Mouse (Mus musculus): Measurements from ENCODE around the gene Krt25. TPM values are rescaled to one million over a fixed set of nuclear protein-coding genes. Genes with fewer than 3 reads are reported as not detected.

The Krt25 gene
- polyA plus RNA-seq, 1 experiment from 2014 or later, result 0.13 TPM

GRCm38 (mm10) chr11:99272721-99273120, 50.0 kb downstream of the Krt25 start:
- 94% methylated on average over 4 of the region's 4 CpGs for WGBS
- Histone ChIP-seq H3K36me3 (no peaks in the 10 kb centered on the region), H3K4me1 (no peaks in the 10 kb centered on the region)

GRCm38 (mm10) chr11:99269192-99269591, 53.6 kb downstream of the Krt25 start:
- Histone ChIP-seq H3K9ac (no peak overlapping the region), H3K27me3 (replicated peaks) (no peaks in the 10 kb centered on the region; the same call in 1 of the 2 replicates), H3K9me3 (no peaks in the 10 kb centered on the region), H3K4me1 (no peaks in the 10 kb centered on the region), H3K4me2 (replicated peaks) (no peak overlapping the region), H3K27ac (no peak overlapping the region), H3K4me3 (no peak overlapping the region), H3K36me3 (no peaks in the 10 kb centered on the region)
- no peak for ATAC-seq (ENCODE audit: low FRiP score, low read depth)
- WGBS, result 70% methylated on average over 7 of the region's 7 CpGs

More at GRCm38 (mm10) chr11:99272721-99273120, 50.0 kb downstream of the Krt25 start:
- no peak overlapping the region for H3K9ac ChIP-seq
- no peaks in the 10 kb centered on the region for H3K9me3 ChIP-seq
- H3K27me3 ChIP-seq (replicated peaks), result no peaks in the 10 kb centered on the region
- H3K27ac ChIP-seq, result no peak overlapping the region
- no peak overlapping the region for H3K4me2 ChIP-seq (replicated peaks)
- no peak overlapping the region for H3K4me3 ChIP-seq
- ATAC-seq (ENCODE audit: low FRiP score, low read depth), result no peak

GRCm38 (mm10) chr11:99265796-99266195, 57.0 kb downstream of the Krt25 start:
- Histone ChIP-seq H3K36me3 (no peaks in the 10 kb centered on the region), H3K4me1 (no peaks in the 10 kb centered on the region), H3K4me2 (replicated peaks) (no peak overlapping the region), H3K27ac (no peak overlapping the region), H3K27me3 (replicated peaks) (no peaks in the 10 kb centered on the region; the same call in 1 of the 2 replicates), H3K4me3 (no peak overlapping the region), H3K9ac (no peak overlapping the region), H3K9me3 (no peaks in the 10 kb centered on the region)
- ATAC-seq (ENCODE audit: low FRiP score, low read depth), result no peak
- 21% methylated on average over 9 of the region's 9 CpGs for WGBS

Other genes with a start within 250 kb of the Krt25 start
- 0.22 and 0.41 TPM in 2 replicates for gene Tns4, start 233.6 kb downstream of the Krt25 start, polyA plus RNA-seq (2016; fragmentation: Nextera tagmentation; extraction: Ambion mirVana)
- 0.19 and 0.23 TPM in 2 replicates for gene Ccr7, start 167.9 kb downstream of the Krt25 start, polyA plus RNA-seq (2016; fragmentation: Nextera tagmentation; extraction: Ambion mirVana)
- 339 and 348 TPM in 2 replicates for gene Smarce1, start 91.9 kb downstream of the Krt25 start, polyA plus RNA-seq (2016; fragmentation: Nextera tagmentation; extraction: Ambion mirVana)
- gene Krt222, start 78.9 kb downstream of the Krt25 start, polyA plus RNA-seq (2016; fragmentation: Nextera tagmentation; extraction: Ambion mirVana), result 1.5 and 2.0 TPM in 2 replicates
- 0.18 and 0.47 TPM in 2 replicates for gene Krt24, start 37.7 kb downstream of the Krt25 start, polyA plus RNA-seq (2016; fragmentation: Nextera tagmentation; extraction: Ambion mirVana)
- 0.23 TPM in 1 of 2 replicates, not detected in the other for gene Krt26, start 15.0 kb upstream of the Krt25 start, polyA plus RNA-seq (2016; fragmentation: Nextera tagmentation; extraction: Ambion mirVana)
- gene Krt27, start 28.2 kb upstream of the Krt25 start, polyA plus RNA-seq (2016; fragmentation: Nextera tagmentation; extraction: Ambion mirVana), result not detected in 2 replicates
- gene Krt28, start 52.0 kb upstream of the Krt25 start, polyA plus RNA-seq (2016; fragmentation: Nextera tagmentation; extraction: Ambion mirVana), result 0.30 and 0.40 TPM in 2 replicates
- 32.2 and 36.1 TPM in 2 replicates for gene Krt10, start 66.4 kb upstream of the Krt25 start, polyA plus RNA-seq (2016; fragmentation: Nextera tagmentation; extraction: Ambion mirVana)
- gene Krt12, start 99.3 kb upstream of the Krt25 start, polyA plus RNA-seq (2016; fragmentation: Nextera tagmentation; extraction: Ambion mirVana), result not detected in 2 replicates
- gene Krt20, start 115.2 kb upstream of the Krt25 start, polyA plus RNA-seq (2016; fragmentation: Nextera tagmentation; extraction: Ambion mirVana), result 0.20 and 0.38 TPM in 2 replicates
- gene Krt23, start 170.2 kb upstream of the Krt25 start, polyA plus RNA-seq (2016; fragmentation: Nextera tagmentation; extraction: Ambion mirVana), result not detected in 2 replicates
- gene Krt39, start 198.4 kb upstream of the Krt25 start, polyA plus RNA-seq (2016; fragmentation: Nextera tagmentation; extraction: Ambion mirVana), result not detected in 2 replicates
- gene Krt40, start 220.2 kb upstream of the Krt25 start, polyA plus RNA-seq (2016; fragmentation: Nextera tagmentation; extraction: Ambion mirVana), result not detected in 2 replicates
- not detected in 2 replicates for gene Krtap3-3, start 227.9 kb upstream of the Krt25 start, polyA plus RNA-seq (2016; fragmentation: Nextera tagmentation; extraction: Ambion mirVana)
- not detected in 2 replicates for gene Krtap3-2, start 233.9 kb upstream of the Krt25 start, polyA plus RNA-seq (2016; fragmentation: Nextera tagmentation; extraction: Ambion mirVana)
- not detected in 2 replicates for gene Gm11939, start 236.5 kb upstream of the Krt25 start, polyA plus RNA-seq (2016; fragmentation: Nextera tagmentation; extraction: Ambion mirVana)
- not detected in 2 replicates for gene Krtap3-1, start 243.7 kb upstream of the Krt25 start, polyA plus RNA-seq (2016; fragmentation: Nextera tagmentation; extraction: Ambion mirVana)

All from neural tube, embryonic 12.5 days (tissue).